Mouse (Mus musculus) embryonic facial prominence, embryonic 10.5 days (tissue): ENCODE data around the gene Xlr5c. TPM values are rescaled to one million over a fixed set of nuclear protein-coding genes. Genes with fewer than 3 reads are reported as not detected.
A peak's percentile ranks its signal among the peaks of the same experiment; 100 is the strongest.
"Not testable (repeated sequence)": the region's sequence is repeated elsewhere in the genome, so short reads cannot be mapped to it uniquely, and the experiment has no call there.

Experiments used
- DNase-seq: peaks from one replicate; pipeline ENCODE4 v3.0.0-alpha.2; 2017; ENCODE audit warnings: low spot score
- H3K27ac ChIP-seq: fragments of 300-500 bp; sonication (generic); replicated peaks from 2 replicates; pipeline ENCODE4 v1.5.1; 2016; ENCODE audit warnings: mild to moderate bottlenecking
- H3K27me3 ChIP-seq: fragments of 300-500 bp; sonication (generic); replicated peaks from 2 replicates; pipeline ENCODE4 v1.6.1; 2016; ENCODE audit warnings: low read depth, mild to moderate bottlenecking; ENCODE audit not compliant: poor library complexity, severe bottlenecking
- H3K36me3 ChIP-seq: fragments of 300-500 bp; sonication (generic); replicated peaks from 2 replicates; pipeline ENCODE4 v1.6.1; 2016; ENCODE audit warnings: mild to moderate bottlenecking, moderate library complexity
- H3K4me1 ChIP-seq: fragments of 300-500 bp; sonication (generic); 2 replicates; pipeline ENCODE4 v1.6.1; 2016
- H3K4me3 ChIP-seq: fragments of 300-500 bp; sonication (generic); 2 replicates; pipeline ENCODE4 v1.5.1; 2016; ENCODE audit warnings: mild to moderate bottlenecking, moderate library complexity
- H3K9me3 ChIP-seq: fragments of 300-500 bp; sonication (generic); 2 replicates; pipeline ENCODE4 v1.6.1; 2016; ENCODE audit warnings: mild to moderate bottlenecking
- WGBS: fragments of 180-500 bp; shearing (Covaris S2); methylation state at CpG from one replicate; pipeline ENCODE4 v1.1.7; 2016; 5-methylcytosine and 5-hydroxymethylcytosine counted together
- polyA plus RNA-seq: library from polyadenylated mRNA; unstranded; fragments of >200 nt; fragmentation: Nextera tagmentation; extraction: Ambion mirVana; gene quantifications from 2 replicates; pipeline ENCODE4 v1.2.1, GENCODE M21; 2016

Xlr5c gene
- not detected in 2 replicates for polyA plus RNA-seq

- not testable (repeated sequence) for H3K4me1 ChIP-seq, H3K9me3 ChIP-seq
These were observed at the start of gene Xlr5c, which contains the start of gene Xlr5a for GRCm38 (mm10) chrX:73292876-73293275. Gene Xlr5c, minus strand, starts transcription at chrX:73292976. Gene Xlr5a, minus strand, starts transcription at chrX:73292976.

DNA sequence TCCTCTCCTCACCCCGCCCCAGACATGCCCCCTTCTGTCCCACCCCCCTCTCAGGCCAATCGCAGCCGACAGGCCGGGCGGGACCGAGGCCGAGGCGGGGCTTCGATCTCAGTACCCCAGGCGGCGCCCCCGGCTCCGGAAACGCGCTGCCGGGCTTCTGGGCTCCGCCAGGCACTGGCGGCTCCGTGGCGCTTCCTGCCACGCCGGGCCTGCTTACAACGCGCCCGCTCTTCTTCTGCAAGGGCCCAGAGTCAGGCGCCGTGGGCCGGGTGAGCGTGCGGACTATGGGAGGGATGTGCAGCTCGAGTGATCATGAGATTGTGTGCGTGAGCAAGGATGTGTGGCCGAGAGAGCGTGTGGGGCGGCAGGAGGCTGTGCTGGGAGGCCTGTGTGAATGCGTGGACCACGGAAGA lies 49.7 kb upstream of the Xlr5c start, which contains the start of gene Zfp275:
Gene Zfp275, plus strand, starts transcription at position 139 of the 413 bp plus-strand sequence.
- H3K4me1 ChIP-seq = peaks cover 5% of the 10 kb centered on the region; the same call in 1 of the 2 replicates
- peaks cover 38% of the 10 kb centered on the region for H3K27me3 ChIP-seq
- peak within 1 kb of the TSS; percentile 90 for H3K27ac ChIP-seq
- H3K9me3 ChIP-seq = no peaks in the 10 kb centered on the region
- peak; percentile 88 for DNase-seq
- WGBS = 14% methylated on average over 37 of the region's 37 CpGs
- H3K4me3 ChIP-seq = peak within 1 kb of the TSS; percentile 71
- peaks cover 6% of the 10 kb centered on the region for H3K36me3 ChIP-seq

More at GRCm38 (mm10) chrX:73292876-73293275, at the start of gene Xlr5c, which contains the start of gene Xlr5a:
- not testable (repeated sequence) for H3K4me3 ChIP-seq, H3K27me3 ChIP-seq, DNase-seq, H3K36me3 ChIP-seq, H3K27ac ChIP-seq
- 95% methylated on average over 16 of the region's 17 CpGs for WGBS

DNA sequence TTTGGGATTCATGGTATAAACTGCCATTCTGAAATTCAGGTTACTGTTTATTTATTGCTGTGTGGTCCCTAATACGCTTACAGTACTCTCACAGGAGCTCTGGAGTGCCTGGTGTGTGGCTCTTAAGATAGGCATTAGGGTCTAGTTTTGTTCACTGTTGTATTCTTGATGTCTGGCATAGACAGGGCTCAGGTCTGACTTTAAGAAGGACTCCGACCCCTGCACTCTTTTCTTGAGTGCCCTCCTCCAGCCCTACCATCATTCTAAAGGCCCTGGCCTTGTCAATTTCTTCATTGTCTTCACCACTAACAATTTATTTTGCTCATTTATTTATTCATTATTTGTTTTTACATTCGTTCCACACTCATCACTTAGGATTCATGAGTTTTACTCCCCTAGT lies 49.3 kb upstream of the Xlr5c start:
- 41% methylated on average over 3 of the region's 3 CpGs for WGBS
- H3K27me3 ChIP-seq = peaks cover 38% of the 10 kb centered on the region
- H3K4me1 ChIP-seq = peaks cover 5% of the 10 kb centered on the region; the same call in 1 of the 2 replicates
- no peak for DNase-seq
- peak overlapping the region; percentile 71 for H3K4me3 ChIP-seq
- peak overlapping the region; percentile 90; the same call in 1 of the 2 replicates for H3K27ac ChIP-seq
- no peaks in the 10 kb centered on the region for H3K9me3 ChIP-seq
- peaks cover 6% of the 10 kb centered on the region for H3K36me3 ChIP-seq

- DNase-seq = no peak
- Histone ChIP-seq H3K9me3 (no peaks in the 10 kb centered on the region), H3K4me3 (no peak overlapping the region), H3K4me1 (peaks cover 5% of the 10 kb centered on the region; the same call in 1 of the 2 replicates), H3K36me3 (peaks cover 6% of the 10 kb centered on the region), H3K27me3 (peaks cover 38% of the 10 kb centered on the region), H3K27ac (no peak overlapping the region)
- 68% methylated on average over 1 of the region's 1 CpGs for WGBS
These were observed 48.7 kb upstream of the Xlr5c start for GRCm38 (mm10) chrX:73341473-73341872.

DNA sequence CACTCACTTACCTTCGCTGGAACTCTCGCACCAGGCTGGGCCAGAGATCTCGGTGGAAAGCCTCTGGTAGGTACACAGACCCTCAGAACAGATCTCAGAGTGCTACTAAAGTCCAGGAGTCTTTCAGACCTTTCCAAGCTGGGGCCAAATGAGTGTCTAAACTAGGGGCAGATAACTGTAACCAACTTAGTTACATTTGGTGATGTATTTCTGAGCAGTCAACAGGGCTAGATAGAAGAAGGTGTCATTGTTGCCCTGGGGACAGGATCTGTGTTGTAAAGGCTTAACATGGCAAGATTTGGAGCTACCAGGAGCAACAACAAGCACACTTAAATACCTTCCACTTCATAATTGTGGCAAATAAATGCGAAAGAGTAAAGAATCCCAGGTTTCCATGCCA lies 44.0 kb upstream of the Xlr5c start, which contains the start of gene Gm45015:
Gene Gm45015, minus strand, starts transcription at position 101 of the 400 bp plus-strand sequence.
- H3K27ac ChIP-seq = no peak within 1 kb of the TSS
- H3K4me1 ChIP-seq = no peaks in the 10 kb centered on the region
- H3K36me3 ChIP-seq = no peaks in the 10 kb centered on the region
- no peaks in the 10 kb centered on the region for H3K9me3 ChIP-seq
- WGBS = 90% methylated on average over 4 of the region's 4 CpGs
- no peak for DNase-seq
- H3K27me3 ChIP-seq = peaks cover 44% of the 10 kb centered on the region
- H3K4me3 ChIP-seq = no peak within 1 kb of the TSS

DNA sequence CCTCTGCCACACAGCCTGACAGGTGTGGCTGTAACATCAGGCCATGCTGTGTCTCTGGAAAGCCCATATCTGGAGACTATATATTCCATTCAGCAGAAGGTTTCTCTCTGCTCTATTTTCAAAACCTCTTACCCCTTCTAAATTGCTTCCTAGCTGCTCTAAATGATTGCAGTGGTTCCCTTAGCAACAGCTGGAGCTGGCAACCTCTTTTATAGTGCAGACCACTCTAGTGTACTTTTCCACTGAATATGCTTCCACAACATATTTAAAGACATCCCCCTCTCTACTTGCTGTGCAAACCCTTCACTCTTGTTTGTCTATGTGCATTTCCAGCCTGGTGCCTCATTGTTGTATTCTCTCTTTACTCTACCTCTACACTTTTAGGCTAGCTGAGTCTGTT lies 40.8 kb upstream of the Xlr5c start:
- Histone ChIP-seq H3K4me3 (no peak overlapping the region), H3K27me3 (peaks cover 45% of the 10 kb centered on the region), H3K27ac (no peak overlapping the region), H3K4me1 (no peaks in the 10 kb centered on the region), H3K36me3 (no peaks in the 10 kb centered on the region), H3K9me3 (no peaks in the 10 kb centered on the region)
- DNase-seq = no peak

GRCm38 (mm10) chrX:73327215-73327614 lies 34.4 kb upstream of the Xlr5c start:
- no peak overlapping the region for H3K4me3 ChIP-seq
- no peaks in the 10 kb centered on the region for H3K4me1 ChIP-seq
- 74% methylated on average over 2 of the region's 2 CpGs for WGBS
- no peak for DNase-seq
- no peaks in the 10 kb centered on the region for H3K36me3 ChIP-seq
- H3K27me3 ChIP-seq = peaks cover 23% of the 10 kb centered on the region; the same call in 1 of the 2 replicates
- no peaks in the 10 kb centered on the region for H3K9me3 ChIP-seq
- H3K27ac ChIP-seq = no peak overlapping the region

DNA sequence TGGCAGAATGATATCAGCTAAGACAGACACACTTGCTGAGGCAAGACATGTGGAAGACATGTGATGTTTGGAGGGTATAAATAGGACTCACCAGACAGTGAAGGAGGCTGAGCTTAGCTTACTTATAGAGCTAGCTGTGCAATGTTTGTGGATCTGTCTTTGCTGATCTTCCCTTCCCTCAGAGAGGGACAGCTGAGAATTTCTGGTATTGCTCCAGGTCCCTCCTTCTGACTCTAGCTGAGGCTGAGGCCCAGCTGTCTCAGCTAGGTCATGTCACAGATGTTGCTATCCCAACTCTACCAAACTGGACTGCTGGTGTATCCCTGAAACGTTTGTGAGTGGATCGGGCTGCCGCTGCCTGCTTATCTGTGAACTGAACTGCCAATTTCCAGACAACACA lies 28.3 kb upstream of the Xlr5c start:
- 68% methylated on average over 3 of the region's 3 CpGs for WGBS
- no peak for DNase-seq
- Histone ChIP-seq H3K4me3 (no peak overlapping the region), H3K4me1 (no peaks in the 10 kb centered on the region), H3K36me3 (no peaks in the 10 kb centered on the region), H3K9me3 (no peaks in the 10 kb centered on the region), H3K27me3 (peaks cover 15% of the 10 kb centered on the region; the same call in 1 of the 2 replicates), H3K27ac (no peak overlapping the region)

DNA sequence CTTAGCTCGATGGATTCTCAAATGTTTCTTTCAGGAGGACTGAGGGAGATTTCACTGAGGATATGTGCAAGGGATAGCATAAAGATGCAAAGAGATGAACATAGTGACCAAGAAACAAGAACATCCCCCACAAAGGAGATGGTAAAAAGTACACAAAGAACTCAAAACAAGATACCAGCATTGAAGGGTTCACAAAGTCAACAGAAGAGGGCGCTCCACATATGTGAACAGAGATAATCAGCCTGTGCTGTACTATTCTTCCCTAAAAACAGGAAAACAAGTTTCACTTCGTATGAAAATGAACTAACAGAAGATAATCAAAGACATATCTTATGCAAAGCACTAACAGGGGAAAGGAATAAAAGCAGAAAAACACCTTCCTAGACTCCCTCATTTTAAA lies 19.7 kb upstream of the Xlr5c start:
- no peak for DNase-seq
- WGBS = 45% methylated on average over 3 of the region's 3 CpGs
- Histone ChIP-seq H3K27ac (no peak overlapping the region), H3K27me3 (no peaks in the 10 kb centered on the region; the same call in 1 of the 2 replicates), H3K4me3 (no peak overlapping the region), H3K9me3 (no peaks in the 10 kb centered on the region), H3K36me3 (no peaks in the 10 kb centered on the region), H3K4me1 (no peaks in the 10 kb centered on the region)

DNA sequence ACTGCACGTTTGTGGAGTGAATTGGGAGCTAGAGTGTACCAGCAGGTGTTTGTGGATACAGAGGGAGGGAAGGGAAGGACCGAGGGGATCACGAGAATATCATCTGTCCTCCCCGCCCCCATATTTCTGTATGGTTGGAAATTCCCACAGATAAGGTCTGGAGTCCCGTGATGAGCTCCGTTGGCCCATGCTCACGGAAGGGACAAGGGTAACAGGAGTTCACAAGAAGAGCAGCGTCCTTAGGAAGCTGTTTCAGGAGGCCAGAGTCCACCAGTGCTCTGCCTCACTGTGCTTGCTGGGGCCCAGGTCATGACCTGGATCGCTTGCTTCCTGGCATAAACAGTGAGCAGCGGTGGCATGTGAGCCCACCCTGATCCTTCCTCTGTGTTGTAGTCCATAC lies 3.0 kb upstream of the Xlr5c start:
- H3K27me3 ChIP-seq, H3K27ac ChIP-seq, H3K4me3 ChIP-seq, H3K4me1 ChIP-seq, DNase-seq, H3K9me3 ChIP-seq, H3K36me3 ChIP-seq: not testable (repeated sequence)
- 78% methylated on average over 10 of the region's 10 CpGs for WGBS

- not testable (repeated sequence) for H3K27ac ChIP-seq, H3K4me3 ChIP-seq, H3K27me3 ChIP-seq, H3K36me3 ChIP-seq, DNase-seq, H3K4me1 ChIP-seq, H3K9me3 ChIP-seq
- WGBS = 92% methylated on average over 14 of the region's 14 CpGs
These were observed 27.5 kb downstream of the Xlr5c start, which contains the start of gene Xlr3c for GRCm38 (mm10) chrX:73265270-73265669. Gene Xlr3c, minus strand, starts transcription at chrX:73265390.

DNA sequence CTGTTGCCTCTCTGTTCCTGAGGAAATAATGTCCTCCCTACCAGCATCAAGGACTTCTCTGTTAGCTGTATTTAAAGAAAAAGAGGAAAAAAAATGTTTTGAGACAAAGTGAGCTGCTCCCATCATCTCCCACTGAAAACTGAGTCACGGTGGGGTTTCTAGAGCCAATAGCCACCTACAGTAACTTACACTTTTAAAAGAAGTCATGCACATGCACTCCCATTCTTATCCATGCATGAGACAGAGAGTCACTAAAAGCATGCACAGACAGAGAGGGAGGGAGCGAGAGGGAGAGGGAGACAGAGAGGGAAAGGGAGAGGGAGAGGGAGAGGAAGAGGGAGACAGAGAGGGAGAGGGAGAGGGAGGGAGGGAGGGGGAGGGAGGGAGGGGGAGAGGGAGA lies 30.3 kb downstream of the Xlr5c start:
- not testable (repeated sequence) for DNase-seq, H3K4me3 ChIP-seq, H3K27ac ChIP-seq, H3K27me3 ChIP-seq, H3K4me1 ChIP-seq, H3K9me3 ChIP-seq, H3K36me3 ChIP-seq
- 98% methylated on average over 1 of the region's 2 CpGs for whole genome bisulfite sequencing

- H3K4me1 ChIP-seq, H3K36me3 ChIP-seq, H3K27ac ChIP-seq, H3K27me3 ChIP-seq, H3K9me3 ChIP-seq, DNase-seq, H3K4me3 ChIP-seq: not testable (repeated sequence)
- 84% methylated on average over 14 of the region's 14 CpGs for WGBS
These were observed 49.9 kb downstream of the Xlr5c start, which contains the start of gene Xlr4c for GRCm38 (mm10) chrX:73242821-73243325. Gene Xlr4c, minus strand, starts transcription at chrX:73243130.
